Mouse (Mus musculus) central nervous system, embryonic 18 days (tissue): ENCODE data around the gene Robo3. TPM values are rescaled to one million over a fixed set of nuclear protein-coding genes. Genes with fewer than 3 reads are reported as not detected.

Experiments used
- polyA plus RNA-seq: library from polyadenylated mRNA; depleted of rRNA; stranded (reverse); fragments of >200 nt; gene quantifications from 2 replicates; pipeline ENCODE4 v1.2.3, GENCODE M21; 2012; rRNA removed

Robo3 gene
- 5.2 and 8.2 TPM in 2 replicates for polyA plus RNA-seq

DNA sequence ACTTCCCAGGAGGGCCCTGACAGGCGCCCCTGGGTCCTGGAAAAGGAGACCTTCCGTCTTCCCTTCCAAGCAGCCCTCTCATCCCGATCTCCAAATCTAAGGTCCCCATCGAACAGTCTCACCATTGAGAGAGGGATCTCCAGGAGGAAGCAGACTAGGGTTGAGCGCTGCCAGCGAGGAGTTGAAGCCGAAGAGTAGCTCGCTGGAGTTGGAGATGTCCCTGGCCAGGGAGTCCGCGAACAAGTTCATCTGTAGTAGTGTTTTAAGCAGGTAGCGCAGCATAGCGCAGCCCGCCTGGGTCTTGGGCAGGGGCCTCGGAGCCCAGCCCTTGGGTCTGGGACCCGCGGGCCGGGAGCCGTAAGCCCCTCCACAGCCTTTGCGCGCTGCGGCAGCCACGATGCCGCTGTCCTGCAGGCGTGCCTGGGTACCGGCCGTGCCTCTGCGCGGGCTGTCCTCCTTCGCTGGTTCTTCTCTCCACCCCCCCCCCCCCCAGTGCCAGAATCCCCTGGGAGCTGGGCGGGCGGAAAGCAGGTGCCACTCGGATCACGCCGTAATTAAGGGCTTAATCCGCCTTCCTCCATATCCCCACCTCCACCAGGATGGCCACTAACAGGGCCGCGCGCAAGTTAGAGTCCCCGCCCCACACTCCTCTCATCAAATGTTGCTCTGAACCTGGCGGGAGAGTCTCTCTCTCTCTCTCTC, at the start of gene Robo3:
Robo3 (minus strand) TSS at position 527 of the 702 bp plus-strand sequence.

DNA sequence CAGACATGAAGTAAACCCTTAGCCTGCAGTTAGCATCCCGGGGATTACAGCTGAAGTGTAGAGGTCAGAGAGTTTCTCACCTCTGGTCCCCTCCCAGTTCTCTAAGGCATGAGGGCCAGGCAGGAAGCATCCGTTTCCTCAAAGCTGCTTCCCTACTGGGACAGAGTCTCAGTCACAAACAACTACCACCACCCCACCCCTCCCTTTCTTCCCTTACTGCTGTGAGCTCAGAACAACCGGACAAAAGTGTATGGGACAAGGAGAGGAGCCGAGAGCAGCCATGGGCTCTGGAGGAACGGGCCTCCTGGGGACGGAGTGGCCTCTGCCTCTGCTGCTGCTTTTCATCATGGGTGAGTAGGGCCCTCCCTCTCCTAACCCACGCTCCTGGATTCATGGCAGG, 31.2 kb downstream of the Robo3 start, which contains the start of gene Robo4:
Robo4 (plus strand) TSS at position 96 of the 400 bp plus-strand sequence.

DNA sequence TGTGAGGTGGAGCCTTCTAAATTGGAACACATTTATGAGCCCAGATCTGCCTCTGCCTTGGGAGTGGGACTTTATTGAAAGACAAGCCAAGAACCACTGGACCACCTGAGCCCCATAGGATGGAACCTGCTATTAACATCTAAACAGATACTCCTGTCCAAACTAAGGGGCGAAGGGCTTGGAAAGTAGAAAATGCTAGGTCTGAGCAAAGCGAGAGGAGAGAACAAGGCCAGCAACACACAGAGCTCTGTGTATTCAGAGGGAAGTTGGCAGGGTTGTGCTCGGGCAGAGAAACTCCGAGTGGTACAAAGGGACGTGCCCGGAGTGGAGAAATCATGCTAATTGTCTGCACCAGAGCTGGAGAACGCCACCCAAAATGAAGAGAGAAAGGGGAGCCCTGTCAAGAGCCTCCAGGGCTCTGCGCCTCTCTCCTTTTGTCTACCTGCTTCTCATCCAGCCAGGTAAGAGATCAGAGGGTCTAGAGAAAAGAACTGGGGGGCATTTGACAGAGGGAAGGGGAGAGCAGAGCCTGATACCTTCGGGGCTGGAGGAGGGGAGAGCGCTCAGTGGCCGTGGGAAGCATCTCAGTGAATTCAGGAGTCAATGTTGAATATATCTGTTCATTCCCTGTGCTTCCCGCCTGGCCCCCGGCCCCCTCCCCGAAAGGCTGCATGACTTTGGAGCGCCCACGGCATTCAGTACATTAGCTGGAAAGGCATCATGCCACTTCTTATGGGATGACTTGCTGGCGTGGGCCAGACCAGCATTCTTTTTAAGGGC, 65.6 kb downstream of the Robo3 start, which contains the start of gene Hepacam:
Hepacam (plus strand) TSS at position 51 of the 780 bp plus-strand sequence.

Other genes starting within 250 kb of the Robo3 start
- gene Tmem218, start 225.0 kb downstream of the Robo3 start, polyA plus RNA-seq = 4.1 and 4.6 TPM in 2 replicates
- gene Slc37a2, start 177.5 kb downstream of the Robo3 start, polyA plus RNA-seq = 1.4 and 2.7 TPM in 2 replicates
- gene Ccdc15, start 84.8 kb downstream of the Robo3 start, polyA plus RNA-seq = 2.6 and 3.1 TPM in 2 replicates
- 19.7 and 20.5 TPM in 2 replicates for gene Hepacam, start 65.9 kb downstream of the Robo3 start, polyA plus RNA-seq
- 4.1 and 4.9 TPM in 2 replicates for gene Robo4, start 31.3 kb downstream of the Robo3 start, polyA plus RNA-seq
- 66.6 and 66.7 TPM in 2 replicates for gene Msantd2, start 56.1 kb upstream of the Robo3 start, polyA plus RNA-seq
- 30.6 and 32.9 TPM in 2 replicates for gene Esam, start 94.8 kb upstream of the Robo3 start, polyA plus RNA-seq
- gene Vsig2, start 106.0 kb upstream of the Robo3 start, polyA plus RNA-seq = 3.4 and 3.5 TPM in 2 replicates
- 109 and 149 TPM in 2 replicates for gene Nrgn, start 119.7 kb upstream of the Robo3 start, polyA plus RNA-seq
- gene Siae, start 122.5 kb upstream of the Robo3 start, polyA plus RNA-seq = 10.5 and 10.7 TPM in 2 replicates
- gene Spa17, start 180.5 kb upstream of the Robo3 start, polyA plus RNA-seq = 3.9 and 6.0 TPM in 2 replicates
- gene Tbrg1, start 224.1 kb upstream of the Robo3 start, polyA plus RNA-seq = 54.3 and 56.4 TPM in 2 replicates
- gene Panx3, start 236.0 kb upstream of the Robo3 start, polyA plus RNA-seq = 0.04 and 3.4 TPM in 2 replicates